Mouse (Mus musculus) thymus, postnatal 0 days (tissue): Measurements from ENCODE around the gene Srsf5. TPM values are rescaled to one million over a fixed set of nuclear protein-coding genes. Genes with fewer than 3 reads are reported as not detected.

ENCODE experiments used
- DNase-seq: peaks from one replicate; pipeline ENCODE4 v3.0.0-alpha.2; 2015; ENCODE audit warnings: low spot score
- polyA plus RNA-seq: library from polyadenylated mRNA; unstranded; fragments of >200 nt; fragmentation: Nextera tagmentation; extraction: Ambion mirVana; gene quantifications from 2 replicates; pipeline ENCODE4 v1.2.1, GENCODE M21; 2015

Gene Srsf5
- polyA plus RNA-seq, 1 experiment from 2014 or later: 655 TPM

- DNase-seq: no peak
Observed at GRCm38 (mm10) chr12:80995326-80995725, 50.0 kb downstream of the Srsf5 start.

GRCm38 (mm10) chr12:80997652-80998051 is 52.3 kb downstream of the Srsf5 start:
- DNase-seq: no peak

- peak; percentile 62 for DNase-seq
Observed at GRCm38 (mm10) chr12:80998528-80999221, 53.4 kb downstream of the Srsf5 start.

Other genes with a start within 250 kb of the Srsf5 start
- 0.03 TPM in 1 of 2 replicates, not detected in the other for gene Ccdc177, start 184.8 kb upstream of the Srsf5 start, polyA plus RNA-seq
- gene Susd6, start 155.0 kb upstream of the Srsf5 start, polyA plus RNA-seq: 21.0 and 21.1 TPM in 2 replicates
- 0.36 and 0.59 TPM in 2 replicates for gene Slc10a1, start 23.2 kb downstream of the Srsf5 start, polyA plus RNA-seq
- 4.2 and 5.2 TPM in 2 replicates for gene Smoc1, start 81.3 kb downstream of the Srsf5 start, polyA plus RNA-seq